Mouse (Mus musculus) liver, embryonic 16.5 days (tissue): ENCODE measurements around the gene Hmcn1. TPM values are rescaled to one million over a fixed set of nuclear protein-coding genes. Genes with fewer than 3 reads are reported as not detected.
A peak's percentile ranks its signal among the peaks of the same experiment; 100 is the strongest.

Experiments
- ATAC-seq: fragments of 200-750 bp; cut with Nextera tagmentation; 2 replicates; pipeline ENCODE4 v1.8.0; 2017; ENCODE audit warnings: low read depth, mild to moderate bottlenecking, moderate number of reproducible peaks, moderate library complexity
- H3K27ac ChIP-seq: fragments of 300-500 bp; sonication (generic); 2 replicates; pipeline ENCODE4 v1.5.1; 2014; ENCODE audit warnings: mild to moderate bottlenecking, low read length
- H3K27me3 ChIP-seq: fragments of 300-500 bp; sonication (generic); 2 replicates; pipeline ENCODE4 v1.6.1; 2014; ENCODE audit warnings: low read depth, low read length, mixed read lengths; ENCODE audit not compliant: control insufficient read depth, insufficient read depth
- H3K36me3 ChIP-seq: fragments of 300-500 bp; sonication (generic); 2 replicates; pipeline ENCODE4 v1.6.1; 2014; ENCODE audit warnings: mild to moderate bottlenecking; ENCODE audit not compliant: control insufficient read depth, insufficient read depth
- H3K4me1 ChIP-seq: fragments of 300-500 bp; sonication (generic); 2 replicates; pipeline ENCODE4 v1.6.1; 2014; ENCODE audit warnings: low read depth, low read length, mixed read lengths; ENCODE audit not compliant: control insufficient read depth
- H3K4me2 ChIP-seq: fragments of 300-500 bp; sonication (generic); 2 replicates; pipeline ENCODE4 v1.6.1; 2014; ENCODE audit warnings: low read depth, low read length, mixed read lengths
- H3K4me3 ChIP-seq: fragments of 300-500 bp; sonication (generic); 2 replicates; pipeline ENCODE4 v1.5.1; 2014; ENCODE audit warnings: low read depth, mild to moderate bottlenecking, low read length
- H3K9ac ChIP-seq: fragments of 300-500 bp; sonication (generic); 2 replicates; pipeline ENCODE4 v1.6.1; 2014; ENCODE audit warnings: low read depth, low read length
- H3K9me3 ChIP-seq: fragments of 300-500 bp; sonication (generic); replicated peaks from 2 replicates; pipeline ENCODE4 v1.6.1; 2016; ENCODE audit warnings: low read length; ENCODE audit not compliant: control insufficient read depth
- WGBS: fragments of 180-500 bp; shearing (Covaris S2); extraction: QIAGEN DNeasy Blood & Tissue Kit; methylation state at CpG from one replicate; pipeline ENCODE4 v1.1.7; 2014; ENCODE audit not compliant: insufficient replicate concordance; 5-methylcytosine and 5-hydroxymethylcytosine counted together
- polyA plus RNA-seq: library from polyadenylated mRNA; unstranded; fragments of >200 nt; fragmentation: Nextera tagmentation; extraction: Ambion mirVana; gene quantifications from 2 replicates; pipeline ENCODE4 v1.2.1, GENCODE M21; 2015

The Hmcn1 gene
- 1.3 and 2.0 TPM in 2 replicates for polyA plus RNA-seq

- H3K4me2 ChIP-seq = peak within 1 kb of the TSS; percentile 57
- no peak within 1 kb of the TSS for H3K27ac ChIP-seq
Observed at GRCm38 (mm10) chr1:150993162-150994064, at the start of gene Hmcn1. TSS of gene Hmcn1 (minus strand) at chr1:150993435.

DNA sequence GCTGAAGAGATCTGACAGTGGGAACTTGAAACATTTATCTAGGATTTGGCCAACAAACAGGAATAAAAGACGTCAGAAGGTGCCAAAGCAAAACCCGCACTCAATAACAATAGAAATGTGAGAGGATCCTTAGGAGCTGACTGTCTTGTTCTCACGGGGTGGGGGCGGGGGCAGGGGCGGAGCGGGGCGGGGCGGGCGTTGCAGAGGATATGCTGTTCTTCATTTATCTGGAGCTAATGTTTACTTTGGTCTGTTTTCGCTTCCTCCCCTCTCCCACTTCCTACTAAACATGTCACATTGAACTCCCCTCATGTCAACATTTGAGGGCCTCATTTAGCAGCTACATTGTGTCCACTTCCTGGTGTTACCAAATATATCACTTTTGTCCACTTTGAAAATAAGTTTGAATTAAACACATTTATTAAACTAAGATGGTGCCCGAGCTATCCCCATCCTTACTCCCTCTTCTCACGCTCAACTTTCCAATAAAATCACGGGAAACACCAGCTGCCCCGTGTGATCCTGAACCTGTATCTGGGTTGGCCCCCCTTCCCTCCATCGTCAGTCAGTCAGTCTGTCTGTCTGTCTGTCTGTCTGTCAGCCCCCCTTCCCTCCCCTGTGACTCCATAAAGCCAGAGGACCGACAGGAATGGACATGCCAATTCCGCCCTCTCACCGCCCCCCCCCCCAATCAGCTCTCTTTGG is 47.9 kb upstream of the Hmcn1 start:
- Histone ChIP-seq H3K9me3 (no peaks in the 10 kb centered on the region), H3K36me3 (no peaks in the 10 kb centered on the region), H3K27ac (no peak overlapping the region), H3K4me2 (peak overlapping the region; percentile 21), H3K4me3 (no peak overlapping the region), H3K27me3 (no peaks in the 10 kb centered on the region), H3K4me1 (peaks cover 9% of the 10 kb centered on the region), H3K9ac (no peak overlapping the region)
- 19% methylated on average over 18 of the region's 18 CpGs for WGBS
- peak; percentile 65 for ATAC-seq

More at GRCm38 (mm10) chr1:150993162-150994064, at the start of gene Hmcn1:
- peak within 1 kb of the TSS; percentile 53 for H3K4me3 ChIP-seq
- ATAC-seq = peak; percentile 64
- WGBS = under 1% methylated on average over 38 of the region's 38 CpGs
- H3K36me3 ChIP-seq = no peaks in the 10 kb centered on the region
- 0 out of 2 replicates have a peak within 1 kb of the TSS, but pooled peaks have one; percentile 14 for H3K9ac ChIP-seq
- no peaks in the 10 kb centered on the region for H3K9me3 ChIP-seq
- peaks cover 13% of the 10 kb centered on the region for H3K27me3 ChIP-seq
- H3K4me1 ChIP-seq = no peaks in the 10 kb centered on the region

DNA sequence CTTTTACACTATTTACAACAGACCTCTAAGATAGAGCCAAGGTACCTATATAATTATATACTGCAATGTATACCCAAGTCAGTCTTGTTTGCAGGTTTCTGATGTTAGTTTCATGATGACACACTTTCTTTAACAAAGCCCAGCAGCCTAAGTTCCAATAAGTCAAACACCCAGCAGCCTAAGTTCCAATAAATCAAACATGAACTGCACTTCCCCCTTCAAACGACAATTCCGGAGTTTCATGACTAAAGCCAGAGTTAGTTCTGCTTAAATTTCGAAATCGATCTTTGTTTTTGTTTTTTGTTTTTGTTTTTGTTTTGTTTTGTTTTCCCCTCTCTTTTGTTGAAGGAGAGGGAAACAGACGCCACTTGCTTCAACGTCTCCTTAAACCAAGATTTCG is 47.1 kb upstream of the Hmcn1 start:
- H3K4me3 ChIP-seq = 0 out of 2 replicates have a peak overlapping the region, but pooled peaks have one; percentile 2
- no peaks in the 10 kb centered on the region for H3K27me3 ChIP-seq
- H3K4me2 ChIP-seq = peak overlapping the region; percentile 21
- H3K9me3 ChIP-seq = no peaks in the 10 kb centered on the region
- peaks cover 9% of the 10 kb centered on the region for H3K4me1 ChIP-seq
- H3K27ac ChIP-seq = no peak overlapping the region
- no peak for ATAC-seq
- H3K9ac ChIP-seq = no peak overlapping the region
- 14% methylated on average over 7 of the region's 7 CpGs for WGBS
- no peaks in the 10 kb centered on the region for H3K36me3 ChIP-seq

GRCm38 (mm10) chr1:151039189-151039588 is 46.0 kb upstream of the Hmcn1 start:
- H3K4me2 ChIP-seq = no peak overlapping the region
- no peaks in the 10 kb centered on the region for H3K27me3 ChIP-seq
- no peaks in the 10 kb centered on the region for H3K9me3 ChIP-seq
- 38% methylated on average over 4 of the region's 4 CpGs for WGBS
- H3K9ac ChIP-seq = no peak overlapping the region
- ATAC-seq = peak; percentile 35; the same call in 1 of the 2 replicates
- H3K36me3 ChIP-seq = no peaks in the 10 kb centered on the region
- H3K27ac ChIP-seq = no peak overlapping the region
- H3K4me1 ChIP-seq = peaks cover 9% of the 10 kb centered on the region
- no peak overlapping the region for H3K4me3 ChIP-seq

DNA sequence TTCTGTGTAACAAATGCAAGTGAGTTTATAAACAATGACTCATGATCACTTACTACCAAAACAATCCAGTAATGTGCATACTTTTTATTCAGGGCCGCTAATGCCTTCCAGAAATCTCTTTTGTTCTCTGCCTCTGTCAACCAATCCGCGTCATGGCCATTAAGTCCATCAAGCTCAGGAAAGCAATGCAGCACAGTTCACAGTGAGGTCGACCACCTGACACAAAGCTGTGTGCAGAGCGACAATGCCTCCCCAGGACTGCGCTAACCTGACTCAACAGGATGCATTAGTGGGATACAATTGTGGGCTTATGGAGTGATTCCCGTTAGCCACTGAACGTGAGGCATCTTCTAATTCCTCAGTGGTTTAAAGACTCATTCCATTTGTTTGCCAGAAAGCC is 45.3 kb upstream of the Hmcn1 start:
- no peak for ATAC-seq

DNA sequence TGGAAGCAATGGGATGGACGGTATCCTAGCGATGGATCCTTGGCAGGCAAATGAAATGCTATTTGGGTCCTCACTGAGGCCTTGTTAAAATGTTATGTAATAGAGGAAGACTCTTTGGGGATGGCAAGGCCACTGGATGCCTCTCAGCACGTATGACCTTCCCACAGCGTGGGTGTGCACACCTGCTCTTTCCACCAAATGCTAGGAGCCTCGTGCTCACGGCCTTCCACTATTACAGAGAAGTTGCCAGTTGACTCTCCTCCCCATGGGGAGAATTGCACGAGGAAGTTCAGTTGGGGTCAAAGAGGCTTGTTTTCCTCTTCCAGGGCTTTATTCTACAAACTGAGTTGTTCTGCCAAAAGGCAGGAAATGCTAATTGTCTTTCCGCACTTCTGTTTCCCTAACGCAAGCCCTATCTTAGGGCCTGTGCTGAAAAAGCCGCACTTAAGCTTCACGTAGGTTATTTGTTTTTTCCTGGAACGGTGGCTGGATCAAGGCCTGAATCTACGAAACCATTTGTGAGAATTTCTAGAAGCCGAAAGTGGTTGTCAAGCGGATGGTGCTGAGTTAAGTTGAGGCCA is 43.3 kb upstream of the Hmcn1 start:
- Histone ChIP-seq H3K4me1 (peaks cover 9% of the 10 kb centered on the region), H3K27ac (no peak overlapping the region), H3K9me3 (no peaks in the 10 kb centered on the region), H3K9ac (no peak overlapping the region), H3K4me2 (no peak overlapping the region), H3K36me3 (no peaks in the 10 kb centered on the region), H3K4me3 (no peak overlapping the region), H3K27me3 (no peaks in the 10 kb centered on the region)
- peak; percentile 8; the same call in 1 of the 2 replicates for ATAC-seq
- 64% methylated on average over 15 of the region's 15 CpGs for WGBS

More for the DNA sequence above, 45.3 kb upstream of the Hmcn1 start:
- WGBS = 71% methylated on average over 8 of the region's 8 CpGs
- peaks cover 9% of the 10 kb centered on the region for H3K4me1 ChIP-seq
- H3K9me3 ChIP-seq = no peaks in the 10 kb centered on the region
- no peak overlapping the region for H3K4me2 ChIP-seq
- H3K36me3 ChIP-seq = no peaks in the 10 kb centered on the region
- H3K27ac ChIP-seq = no peak overlapping the region
- H3K27me3 ChIP-seq = no peaks in the 10 kb centered on the region
- H3K9ac ChIP-seq = no peak overlapping the region
- no peak overlapping the region for H3K4me3 ChIP-seq

DNA sequence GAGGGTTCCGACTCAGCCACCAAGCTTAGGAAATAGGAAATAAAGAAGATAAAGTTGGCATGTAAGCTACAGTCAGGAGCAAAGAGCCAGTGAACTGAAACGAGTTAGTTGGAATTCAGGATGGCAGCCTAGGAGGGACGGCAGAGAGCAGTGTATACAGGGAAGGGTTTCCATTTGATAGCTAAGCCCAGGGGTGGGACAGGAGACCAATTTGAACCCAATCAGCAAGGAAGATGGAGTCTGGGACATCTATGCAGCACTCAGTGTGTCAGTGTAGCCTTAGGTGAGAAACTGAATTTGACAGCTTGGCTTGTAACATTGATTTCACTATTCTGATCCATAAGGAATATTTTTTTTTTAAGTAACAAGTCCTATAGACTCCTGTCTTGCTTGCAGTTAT is 42.5 kb upstream of the Hmcn1 start:
- H3K4me1 ChIP-seq = peaks cover 4% of the 10 kb centered on the region; the same call in 1 of the 2 replicates
- WGBS = 55% methylated on average over 3 of the region's 3 CpGs

DNA sequence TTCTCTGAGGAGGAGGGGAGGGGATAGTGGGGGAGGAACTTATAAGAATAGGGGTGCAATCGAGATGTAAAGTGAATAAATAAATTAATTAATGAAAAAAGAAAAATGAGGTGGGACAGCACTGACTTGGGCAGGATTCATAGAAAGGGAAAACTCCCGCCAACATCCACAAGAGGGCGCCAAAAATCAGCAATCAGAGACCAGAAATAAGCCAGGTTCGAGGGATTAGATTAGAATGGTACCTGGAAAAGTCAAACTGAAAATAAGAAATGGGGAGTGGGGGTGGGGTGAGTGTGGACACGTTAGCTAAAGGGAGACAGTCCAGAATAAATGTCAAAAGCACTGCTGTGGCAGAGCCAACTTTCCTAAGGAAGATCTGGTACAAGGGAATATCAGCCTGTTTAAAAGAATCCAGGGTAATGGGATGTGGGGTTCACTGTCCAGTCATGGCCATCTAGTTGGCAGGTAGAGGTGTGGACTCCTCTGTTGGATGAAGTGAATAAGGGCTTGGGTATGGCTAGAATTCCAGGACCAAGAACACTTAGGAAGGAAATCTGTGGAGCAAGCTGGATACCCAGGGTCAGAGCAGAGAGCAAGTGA is 41.9 kb upstream of the Hmcn1 start:
- 0% methylated on average over 5 of the region's 5 CpGs for WGBS
- H3K36me3 ChIP-seq = no peaks in the 10 kb centered on the region
- no peak overlapping the region for H3K4me2 ChIP-seq
- H3K4me1 ChIP-seq = no peaks in the 10 kb centered on the region
- no peaks in the 10 kb centered on the region for H3K27me3 ChIP-seq
- H3K4me3 ChIP-seq = no peak overlapping the region
- no peak overlapping the region for H3K9ac ChIP-seq
- H3K27ac ChIP-seq = no peak overlapping the region
- no peaks in the 10 kb centered on the region for H3K9me3 ChIP-seq
- no peak for ATAC-seq

More for the DNA sequence above, 42.5 kb upstream of the Hmcn1 start:
- no peak overlapping the region for H3K4me2 ChIP-seq
- no peak overlapping the region for H3K4me3 ChIP-seq
- no peak overlapping the region for H3K9ac ChIP-seq
- no peaks in the 10 kb centered on the region for H3K9me3 ChIP-seq
- no peak for ATAC-seq
- no peaks in the 10 kb centered on the region for H3K36me3 ChIP-seq
- no peaks in the 10 kb centered on the region for H3K27me3 ChIP-seq
- no peak overlapping the region for H3K27ac ChIP-seq
